Mouse (Mus musculus): Measurements from ENCODE around the gene Mr1. TPM values are rescaled to one million over a fixed set of nuclear protein-coding genes. Genes with fewer than 3 reads are reported as not detected.

Gene Mr1
- total RNA-seq, 2 experiments from 2014 or later, result 3.2 to 3.6 TPM

Other genes starting within 250 kb of the Mr1 start
- 10 to 100 TPM; 76.3 to 83.2 TPM for gene Ier5, start 47.2 kb downstream of the Mr1 start, total RNA-seq (2021)
- 100 to 1,000 TPM; 116 to 119 TPM for gene Stx6, start 11.9 kb upstream of the Mr1 start, total RNA-seq (2021)
- gene BC034090, start 97.6 kb upstream of the Mr1 start, total RNA-seq (2021), result 10 to 100 TPM in 1 of 2 experiments, 1 to 10 TPM in 1; 7.9 to 10.7 TPM

Data from left cerebral cortex, adult 18-20 months (tissue).